Mouse (Mus musculus) frontal cortex, postnatal 10 days (tissue): ENCODE data around the gene Armcx4.
"Not testable (repeated sequence)": the region's sequence is repeated elsewhere in the genome, so short reads cannot be mapped to it uniquely, and the experiment has no call there.

ENCODE experiments used
- DNase-seq, 2 experiments: peaks; one replicate each; pipeline ENCODE4 v3.0.0; 2022; ENCODE audit warnings: low spot score in 2 of 2, mixed read lengths in 1 of 2

The Armcx4 gene

GRCm38 (mm10) chrX:134686267-134686666, at the start of gene Armcx4:
TSS of gene Armcx4 (plus strand) at chrX:134686519.
- peak; percentile 78 to 87 for DNase-seq

- DNase-seq: no peak
These were observed 45.1 kb upstream of the Armcx4 start for GRCm38 (mm10) chrX:134641000-134641760.

GRCm38 (mm10) chrX:134646338-134646737, 40.0 kb upstream of the Armcx4 start:
- DNase-seq: no peak

- DNase-seq: no peak
These were observed 38.9 kb upstream of the Armcx4 start for GRCm38 (mm10) chrX:134647421-134647820.

- DNase-seq: peak; percentile 40 to 62
These were observed 38.2 kb upstream of the Armcx4 start for GRCm38 (mm10) chrX:134648031-134648692.

- DNase-seq: no peak
These were observed 34.3 kb upstream of the Armcx4 start for GRCm38 (mm10) chrX:134652061-134652460.

- no peak for DNase-seq
These were observed 24.7 kb upstream of the Armcx4 start for GRCm38 (mm10) chrX:134661586-134661985.

GRCm38 (mm10) chrX:134675022-134675421, 11.3 kb upstream of the Armcx4 start:
- no peak for DNase-seq

GRCm38 (mm10) chrX:134675959-134676358, 10.4 kb upstream of the Armcx4 start:
- no peak for DNase-seq

- no peak for DNase-seq
These were observed 1.4 kb upstream of the Armcx4 start for GRCm38 (mm10) chrX:134684936-134685335.

GRCm38 (mm10) chrX:134686739-134687171, 436 bp downstream of the Armcx4 start:
- DNase-seq: peak in 1 of 2 experiments; percentile 33

- no peak for DNase-seq
These were observed 3.4 kb downstream of the Armcx4 start for GRCm38 (mm10) chrX:134689676-134690075.

- DNase-seq: no peak
These were observed 4.7 kb downstream of the Armcx4 start for GRCm38 (mm10) chrX:134690871-134691539.

- no peak for DNase-seq
These were observed 5.2 kb downstream of the Armcx4 start for GRCm38 (mm10) chrX:134691540-134691935.

- DNase-seq: no peak
These were observed 30.5 kb downstream of the Armcx4 start for GRCm38 (mm10) chrX:134716863-134717262.

GRCm38 (mm10) chrX:134717752-134718308, 31.5 kb downstream of the Armcx4 start, which contains the start of gene Armcx1:
TSS of gene Armcx1 (plus strand) at chrX:134717963.
- DNase-seq: peak; percentile 48 to 52

- DNase-seq: peak; percentile 62 to 63
These were observed 32.2 kb downstream of the Armcx4 start for GRCm38 (mm10) chrX:134718524-134718923.

GRCm38 (mm10) chrX:134723762-134724161, 37.4 kb downstream of the Armcx4 start:
- not testable (repeated sequence) for DNase-seq

- DNase-seq: no peak
These were observed 43.5 kb downstream of the Armcx4 start for GRCm38 (mm10) chrX:134729778-134730177.

GRCm38 (mm10) chrX:134737796-134738195, 51.5 kb downstream of the Armcx4 start:
- no peak for DNase-seq

GRCm38 (mm10) chrX:134739160-134739559, 52.8 kb downstream of the Armcx4 start:
- DNase-seq: no peak

- no peak for DNase-seq
These were observed 55.5 kb downstream of the Armcx4 start for GRCm38 (mm10) chrX:134741862-134742261.
